Mouse (Mus musculus) bone marrow macrophage, adult 2 months (primary cell): ENCODE results near the gene Akap7.

ENCODE experiments used
- CTCF ChIP-seq: IDR thresholded peaks from 2 replicates; pipeline ENCODE4 v1.5.1; 2012; ENCODE audit warnings: low read depth, mild to moderate bottlenecking, low read length, moderate library complexity
- POLR2A ChIP-seq: IDR thresholded peaks from 2 replicates; pipeline ENCODE4 v1.6.1; 2012; ENCODE audit warnings: mild to moderate bottlenecking, low read depth, low read length, borderline replicate concordance

DNA sequence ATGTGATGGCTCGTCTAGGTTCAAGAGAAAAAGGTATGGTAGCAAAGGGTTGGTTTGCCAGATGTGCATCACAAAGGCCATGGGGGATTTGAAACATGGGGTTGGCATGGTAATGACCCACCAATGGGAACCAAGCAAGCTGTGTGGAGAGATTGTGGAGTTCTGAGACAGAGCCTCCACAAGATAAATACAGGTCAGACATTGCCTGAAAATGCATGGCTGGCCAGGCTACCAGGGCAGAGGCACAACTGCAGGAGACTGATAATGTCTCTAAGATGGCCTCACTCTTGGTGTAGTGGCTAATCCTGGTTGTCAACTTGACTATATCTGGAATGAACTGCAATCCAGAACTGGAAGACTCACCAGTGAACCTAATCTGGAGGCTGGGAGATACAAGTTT is 174.1 kb downstream of the Akap7 start:
- no peak for TF ChIP-seq CTCF
- TF ChIP-seq POLR2A: no peak
